Mouse (Mus musculus) brain, embryonic 14.5 days (tissue): ENCODE results near the gene Slc44a2.

ENCODE experiments used
- CTCF ChIP-seq: fragments of 200-500 bp; IDR thresholded peaks from 2 replicates; pipeline ENCODE4 v1.5.1; 2012; ENCODE audit warnings: inconsistent platforms, mild to moderate bottlenecking, moderate library complexity, borderline replicate concordance; ENCODE audit not compliant: insufficient read depth, insufficient read length; ENCODE audit errors: extremely low read depth
- POLR2A ChIP-seq: fragments of 200-500 bp; IDR thresholded peaks from 2 replicates; pipeline ENCODE4 v1.6.1; 2012; ENCODE audit warnings: mild to moderate bottlenecking, inconsistent platforms, borderline replicate concordance; ENCODE audit not compliant: poor library complexity, insufficient read depth, insufficient read length, severe bottlenecking; ENCODE audit errors: extremely low read depth

GRCm38 (mm10) chr9:21299014-21299413, 21.5 kb upstream of the Slc44a2 start:
- TF ChIP-seq POLR2A (no peak), CTCF (no peak)
